21 mouse cellular contexts compared by ENCODE assay signal in the genomic region with DNA sequence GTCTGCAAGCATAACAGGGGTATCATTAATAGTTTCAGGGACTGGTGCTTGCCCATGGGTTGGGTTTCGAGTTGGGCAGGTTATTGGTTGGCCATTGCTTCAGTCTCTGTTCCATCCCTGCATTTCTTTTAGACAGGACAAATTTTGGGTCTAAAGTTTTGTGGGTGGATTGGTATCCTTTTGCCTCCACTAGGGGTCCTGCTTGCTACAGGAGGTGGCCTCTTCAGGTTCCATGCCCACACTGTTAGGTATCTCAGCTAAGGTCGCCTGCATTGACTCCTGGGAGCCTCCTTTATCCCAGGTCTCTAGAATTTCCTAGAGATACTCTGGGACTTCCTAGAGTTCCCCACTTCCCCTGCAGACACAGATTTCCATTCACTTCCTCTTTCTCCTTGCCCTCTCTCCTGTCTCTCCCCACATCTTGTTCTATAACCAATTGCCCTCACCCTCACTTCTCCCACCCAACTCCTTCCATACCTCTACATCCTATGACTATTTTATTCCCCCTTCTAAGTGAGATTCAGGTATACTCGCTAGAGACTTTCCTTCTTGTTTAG.
DNase-seq lines count a peak whose midpoint lies in the region; ATAC-seq and TF ChIP-seq lines count a peak whose summit lies in the region.
"Had no signal": no experiment of that assay in that cellular context is flagged by ENCODE, and none has a peak within 500 bp of the region (broad histone marks: within the 10 kb centered on the region; RNA-seq: fewer than 3 reads in every experiment).

No protein-coding gene starts in this region.

- no peaks in the 10 kb centered on the region for H3K27me3 ChIP-seq in hindbrain, postnatal 0 days (ENCODE audit: insufficient read depth, low read length)
- no peaks in the 10 kb centered on the region for H3K27me3 ChIP-seq in hindbrain, embryonic 13.5 days
- no peaks in the 10 kb centered on the region for H3K27me3 ChIP-seq in embryonic facial prominence, embryonic 10.5 days (replicated peaks; ENCODE audit: low read depth, poor library complexity, severe bottlenecking)
- H3K27me3 ChIP-seq: forebrain, embryonic 13.5 days; limb, embryonic 15.5 days; midbrain, embryonic 13.5 days; neural tube, embryonic 15.5 days had no signal

- no peak for DNase-seq in hindbrain, postnatal 0 days (ENCODE audit: low spot score)
- peak; percentile 23 for DNase-seq in retina, embryonic 14.5 days (ENCODE audit: low spot score)
- no peak for DNase-seq in retina, postnatal 1 day
- DNase-seq in embryo, embryonic 11 days: peak; percentile 18
- no peak for DNase-seq in thymus, postnatal 25 days
- no peak for DNase-seq in embryonic facial prominence, embryonic 10.5 days (ENCODE audit: low spot score)
- DNase-seq: adrenal gland, adult 8-10 months; cerebellum, adult 11 months; cerebellum, postnatal 36 days; heart, adult 11 months; heart, postnatal 4 days; liver, postnatal 0 days; lung, postnatal 4 days; right cerebral cortex, postnatal 4 days had no signal

- no peak for ATAC-seq in hindbrain, postnatal 0 days
- no peak for ATAC-seq in hindbrain, embryonic 13.5 days (ENCODE audit: low FRiP score)
- ATAC-seq: forebrain, embryonic 13.5 days; liver, postnatal 0 days; midbrain, embryonic 13.5 days had no signal

- TF ChIP-seq CTCF in hindbrain, postnatal 0 days (IDR thresholded peaks at IDR 0.05; ENCODE audit: low read depth): 0 out of 2 replicates have a peak, but pooled peaks have one; percentile 14

- no peaks in the 10 kb centered on the region for H3K36me3 ChIP-seq in hindbrain, postnatal 0 days (ENCODE audit: insufficient read depth, low read length)
- H3K36me3 ChIP-seq in hindbrain, embryonic 13.5 days: no peaks in the 10 kb centered on the region
- H3K36me3 ChIP-seq in embryonic facial prominence, embryonic 10.5 days (replicated peaks): no peaks in the 10 kb centered on the region
- H3K36me3 ChIP-seq: G1E; limb, embryonic 15.5 days; midbrain, embryonic 13.5 days; neural tube, embryonic 15.5 days had no signal

- H3K27ac ChIP-seq in hindbrain, postnatal 0 days: no peak overlapping the region
- no peak overlapping the region for H3K27ac ChIP-seq in hindbrain, embryonic 13.5 days
- no peak overlapping the region for H3K27ac ChIP-seq in embryonic facial prominence, embryonic 10.5 days (replicated peaks)
- H3K27ac ChIP-seq: forebrain, embryonic 13.5 days; limb, embryonic 15.5 days; midbrain, embryonic 13.5 days; neural tube, embryonic 15.5 days had no signal

- H3K9ac ChIP-seq in hindbrain, postnatal 0 days (replicated peaks; ENCODE audit: low read length): no peak overlapping the region
- H3K9ac ChIP-seq in hindbrain, embryonic 13.5 days: no peak overlapping the region
- H3K9ac ChIP-seq: forebrain, embryonic 13.5 days; limb, embryonic 15.5 days; liver, postnatal 0 days; midbrain, embryonic 13.5 days; neural tube, embryonic 15.5 days had no signal

- 53% methylated on average over 3 of the region's 3 CpGs for WGBS in hindbrain, postnatal 0 days
- WGBS in hindbrain, embryonic 13.5 days: 50% methylated on average over 3 of the region's 3 CpGs
- WGBS in embryonic facial prominence, embryonic 10.5 days: 47% methylated on average over 3 of the region's 3 CpGs

- H3K4me2 ChIP-seq in hindbrain, postnatal 0 days (ENCODE audit: low read depth, low read length): no peak overlapping the region
- H3K4me2 ChIP-seq in hindbrain, embryonic 13.5 days: no peak overlapping the region
- H3K4me2 ChIP-seq: forebrain, embryonic 13.5 days; limb, embryonic 15.5 days; midbrain, embryonic 13.5 days; neural tube, embryonic 15.5 days had no signal

- H3K4me1 ChIP-seq in hindbrain, postnatal 0 days (ENCODE audit: insufficient read depth, low read length): no peaks in the 10 kb centered on the region
- no peaks in the 10 kb centered on the region for H3K4me1 ChIP-seq in hindbrain, embryonic 13.5 days (replicated peaks)
- H3K4me1 ChIP-seq in embryonic facial prominence, embryonic 10.5 days: no peaks in the 10 kb centered on the region
- H3K4me1 ChIP-seq: limb, embryonic 15.5 days; neural tube, embryonic 15.5 days had no signal

- no peak overlapping the region for H3K4me3 ChIP-seq in hindbrain, postnatal 0 days (ENCODE audit: low read length)
- H3K4me3 ChIP-seq in hindbrain, embryonic 13.5 days: no peak overlapping the region
- no peak overlapping the region for H3K4me3 ChIP-seq in embryonic facial prominence, embryonic 10.5 days
- H3K4me3 ChIP-seq: forebrain, embryonic 13.5 days; limb, embryonic 15.5 days; midbrain, embryonic 13.5 days; myocyte; neural tube, embryonic 15.5 days had no signal

- no peaks in the 10 kb centered on the region for H3K9me3 ChIP-seq in hindbrain, postnatal 0 days (ENCODE audit: low read length)
- no peaks in the 10 kb centered on the region for H3K9me3 ChIP-seq in hindbrain, embryonic 13.5 days
- no peaks in the 10 kb centered on the region for H3K9me3 ChIP-seq in embryonic facial prominence, embryonic 10.5 days
- H3K9me3 ChIP-seq: G1E; limb, embryonic 15.5 days; neural tube, embryonic 15.5 days had no signal

Comparison
In these comparisons a context has a peak if more than half of its experiments do, and no peak if none do; other contexts are left out.
1. DNase-seq: peak in retina, embryonic 14.5 days (single experiment) and embryo, embryonic 11 days (single experiment); none in hindbrain, postnatal 0 days (single experiment), retina, postnatal 1 day (single experiment), thymus, postnatal 25 days (single experiment) and embryonic facial prominence, embryonic 10.5 days (single experiment).